Mouse (Mus musculus) spleen, adult 2 months (tissue): ENCODE results near the gene Ooep.

Experiments
- CTCF ChIP-seq: fragments of 200-500 bp; IDR thresholded peaks from 2 replicates; pipeline ENCODE4 v1.5.1; 2011; ENCODE audit warnings: mild to moderate bottlenecking, inconsistent platforms; ENCODE audit not compliant: insufficient read depth, insufficient read length, insufficient replicate concordance; ENCODE audit errors: extremely low read depth
- POLR2A ChIP-seq: fragments of 200-500 bp; IDR thresholded peaks from 2 replicates; pipeline ENCODE4 v1.6.1; 2011; ENCODE audit warnings: low read depth, low read length, inconsistent platforms

DNA sequence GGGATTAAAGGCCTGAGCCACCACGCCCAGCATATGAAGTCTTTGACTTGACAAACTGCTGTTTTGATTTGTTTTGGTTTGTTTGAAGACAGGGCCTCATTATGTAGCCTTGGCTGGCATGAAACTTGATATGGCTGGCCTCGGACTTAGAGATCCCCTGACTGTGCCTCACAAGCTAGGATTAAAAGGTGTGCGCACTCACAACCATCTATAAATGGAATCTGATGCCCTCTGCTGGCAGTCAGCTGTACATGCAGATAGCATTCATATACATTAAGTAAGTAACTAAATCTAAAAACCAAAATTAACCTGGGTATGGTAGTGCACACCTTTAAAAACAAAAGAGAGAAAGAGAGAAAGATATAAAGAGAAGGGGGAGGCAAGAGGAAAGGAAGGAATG lies 7.4 kb upstream of the Ooep start:
- TF ChIP-seq POLR2A (no peak), CTCF (no peak)
